Mouse (Mus musculus) E14TG2a.4 (cell line): Measurements from ENCODE around the gene Bhlhe23.

Experiments used
- H3K27me3 ChIP-seq: 2 replicates; pipeline ENCODE4 v1.6.1; 2014; ENCODE audit warnings: low read length, control low read depth; ENCODE audit not compliant: insufficient read depth
- H3K36me3 ChIP-seq: 2 replicates; pipeline ENCODE4 v1.6.1; 2014; ENCODE audit warnings: low read length, control low read depth; ENCODE audit not compliant: insufficient read depth
- H3K4me1 ChIP-seq: replicated peaks from 2 replicates; pipeline ENCODE4 v1.6.1; 2014; ENCODE audit warnings: low read depth, low read length, control low read depth
- H3K4me3 ChIP-seq: replicated peaks from 2 replicates; pipeline ENCODE4 v1.5.1; 2014; ENCODE audit warnings: mild to moderate bottlenecking, low read length
- H3K9me3 ChIP-seq: 2 replicates; pipeline ENCODE4 v1.6.1; 2014; ENCODE audit warnings: low read length, control low read depth
- CTCF ChIP-seq: conservative IDR thresholded peaks from 2 replicates; pipeline ENCODE4 v1.5.1; 2014; ENCODE audit warnings: low read length
- NANOG ChIP-seq: IDR thresholded peaks from 2 replicates; pipeline ENCODE4 v1.6.1; 2014; ENCODE audit warnings: borderline replicate concordance, low read length, mixed read lengths
- POU5F1 ChIP-seq: IDR thresholded peaks from 2 replicates; pipeline ENCODE4 v1.6.1; 2014; ENCODE audit warnings: low read length, borderline replicate concordance

Bhlhe23 gene

GRCm38 (mm10) chr2:180742820-180743219, 33.9 kb downstream of the Bhlhe23 start:
- H3K9me3 ChIP-seq = peaks cover 6% of the 10 kb centered on the region
- 0 out of 2 replicates have a peak overlapping the region, but pooled peaks have one; percentile 10 for H3K4me3 ChIP-seq
- H3K36me3 ChIP-seq = peaks cover 42% of the 10 kb centered on the region
- TF ChIP-seq CTCF (no peak), NANOG (no peak), POU5F1 (no peak)
- peaks cover 77% of the 10 kb centered on the region for H3K4me1 ChIP-seq
- no peaks in the 10 kb centered on the region for H3K27me3 ChIP-seq

- H3K36me3 ChIP-seq = peaks cover 56% of the 10 kb centered on the region
- TF ChIP-seq CTCF (no peak), NANOG (no peak), POU5F1 (no peak)
- no peaks in the 10 kb centered on the region for H3K27me3 ChIP-seq
- H3K4me1 ChIP-seq = peaks cover 86% of the 10 kb centered on the region
- peak overlapping the region; percentile 49 for H3K4me3 ChIP-seq
- H3K9me3 ChIP-seq = peaks cover 6% of the 10 kb centered on the region
These were observed 35.3 kb downstream of the Bhlhe23 start for GRCm38 (mm10) chr2:180741421-180741820.

- Histone ChIP-seq H3K27me3 (no peaks in the 10 kb centered on the region), H3K9me3 (peaks cover 6% of the 10 kb centered on the region), H3K4me1 (peaks cover 92% of the 10 kb centered on the region), H3K36me3 (peaks cover 66% of the 10 kb centered on the region), H3K4me3 (peak overlapping the region; percentile 63)
- TF ChIP-seq NANOG (no peak), CTCF (no peak; the same call in 1 of the 2 replicates), POU5F1 (no peak)
These were observed 36.4 kb downstream of the Bhlhe23 start for GRCm38 (mm10) chr2:180740349-180740748.

DNA sequence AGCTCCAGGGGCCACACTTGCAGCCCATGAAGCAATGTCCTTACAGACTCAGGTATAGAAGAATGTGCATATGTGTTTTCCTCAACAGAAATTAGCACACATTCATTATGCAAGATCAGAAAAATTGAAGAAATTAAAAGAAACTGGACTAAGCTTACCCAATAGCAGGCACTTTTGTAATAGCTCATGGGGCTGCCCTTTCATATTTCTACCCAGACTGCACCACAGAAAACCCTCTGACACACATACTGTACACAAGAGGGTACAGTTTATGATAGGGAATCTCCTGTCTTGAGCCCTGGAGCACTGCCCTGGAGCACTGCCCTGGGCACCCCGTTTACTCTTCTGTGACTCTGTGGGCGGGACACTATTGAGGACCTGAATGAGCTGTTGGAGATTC, 38.7 kb downstream of the Bhlhe23 start:
- H3K36me3 ChIP-seq = peaks cover 85% of the 10 kb centered on the region
- H3K4me1 ChIP-seq = peaks cover 95% of the 10 kb centered on the region
- H3K27me3 ChIP-seq = no peaks in the 10 kb centered on the region
- TF ChIP-seq NANOG (no peak), POU5F1 (no peak), CTCF (no peak)
- H3K4me3 ChIP-seq = no peak overlapping the region
- peaks cover 6% of the 10 kb centered on the region for H3K9me3 ChIP-seq

GRCm38 (mm10) chr2:180735232-180735631, 41.5 kb downstream of the Bhlhe23 start:
- TF ChIP-seq NANOG = no peak
- no peak for TF ChIP-seq POU5F1
- TF ChIP-seq CTCF = no peak
- Histone ChIP-seq H3K4me1 (peaks cover 93% of the 10 kb centered on the region), H3K36me3 (peaks cover 71% of the 10 kb centered on the region), H3K4me3 (no peak overlapping the region), H3K9me3 (peaks cover 6% of the 10 kb centered on the region), H3K27me3 (no peaks in the 10 kb centered on the region)

GRCm38 (mm10) chr2:180731984-180732383, 44.7 kb downstream of the Bhlhe23 start:
- TF ChIP-seq POU5F1 (no peak), CTCF (no peak), NANOG (no peak)
- Histone ChIP-seq H3K4me1 (peaks cover 91% of the 10 kb centered on the region), H3K4me3 (peak overlapping the region; percentile 75)

GRCm38 (mm10) chr2:180731036-180731435, 45.7 kb downstream of the Bhlhe23 start:
- no peaks in the 10 kb centered on the region for H3K27me3 ChIP-seq
- H3K4me1 ChIP-seq = peaks cover 91% of the 10 kb centered on the region
- TF ChIP-seq NANOG = no peak
- TF ChIP-seq POU5F1 = no peak
- no peak for TF ChIP-seq CTCF
- peaks cover 47% of the 10 kb centered on the region for H3K36me3 ChIP-seq
- H3K4me3 ChIP-seq = peak overlapping the region; percentile 75
- no peaks in the 10 kb centered on the region for H3K9me3 ChIP-seq

More at GRCm38 (mm10) chr2:180731984-180732383, 44.7 kb downstream of the Bhlhe23 start:
- H3K27me3 ChIP-seq = no peaks in the 10 kb centered on the region
- H3K36me3 ChIP-seq = peaks cover 57% of the 10 kb centered on the region
- H3K9me3 ChIP-seq = no peaks in the 10 kb centered on the region

DNA sequence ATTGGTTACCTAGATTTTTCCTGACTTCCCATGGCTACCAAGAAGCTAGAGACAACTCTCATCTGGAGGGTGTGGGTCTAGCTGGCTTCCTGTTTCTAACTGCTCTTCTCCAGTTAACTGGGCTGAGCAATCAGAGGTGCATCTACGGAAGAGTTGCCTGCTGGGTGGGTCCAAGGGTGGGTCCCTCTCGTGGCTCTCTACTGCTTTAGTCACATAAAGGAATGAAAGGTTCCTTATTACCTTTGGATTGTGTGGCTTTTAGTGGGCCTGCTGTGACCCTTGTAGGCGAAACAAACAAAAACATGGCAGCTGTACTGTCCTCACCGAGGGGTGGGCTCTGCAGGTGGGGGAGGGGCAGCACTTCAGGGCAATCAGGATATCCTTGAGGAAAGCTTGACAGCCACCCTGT, 49.1 kb downstream of the Bhlhe23 start:
- peaks cover 15% of the 10 kb centered on the region for H3K9me3 ChIP-seq
- TF ChIP-seq POU5F1 = no peak
- TF ChIP-seq NANOG = peak; percentile 81; the same call in 1 of the 2 replicates
- H3K27me3 ChIP-seq = no peaks in the 10 kb centered on the region

DNA sequence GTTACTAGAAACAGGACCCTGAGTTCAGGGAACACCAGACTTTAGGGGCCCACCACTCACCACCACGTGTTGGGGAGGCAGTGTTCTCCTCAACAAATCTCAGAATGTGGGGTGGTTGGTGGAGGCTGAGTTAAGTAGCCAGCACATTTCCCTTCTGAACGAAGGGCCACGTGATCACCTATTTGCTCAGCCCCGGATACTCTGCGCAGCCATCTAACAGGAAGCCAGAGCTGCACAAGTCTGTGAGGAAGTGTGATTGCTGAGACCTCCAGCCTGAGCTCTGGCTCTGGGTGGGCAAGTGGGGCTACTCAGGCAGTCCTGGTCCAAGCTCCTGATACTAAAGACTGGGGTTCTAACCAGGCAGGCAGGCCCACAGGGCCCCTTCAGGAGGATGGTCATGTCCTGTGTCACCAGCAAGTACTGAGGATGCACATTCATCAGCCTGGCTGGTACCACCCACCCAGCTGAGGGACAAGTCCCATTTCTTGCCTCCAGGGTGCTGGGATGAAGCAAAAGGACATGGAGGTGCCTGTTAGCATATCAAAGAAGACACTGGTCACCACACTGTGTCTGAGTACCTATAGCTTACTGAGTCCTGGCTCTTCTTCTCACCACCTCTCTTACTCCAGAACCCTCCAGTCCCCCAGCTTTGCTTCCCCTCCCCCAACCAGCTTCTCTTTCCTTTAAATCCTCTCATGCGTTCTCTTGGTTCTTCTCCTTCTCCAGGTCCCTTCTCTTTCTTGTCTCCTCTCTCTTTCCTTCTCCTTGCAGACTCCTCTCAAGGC, 49.9 kb downstream of the Bhlhe23 start:
- TF ChIP-seq CTCF (no peak), POU5F1 (no peak), NANOG (no peak)
- Histone ChIP-seq H3K9me3 (peaks cover 23% of the 10 kb centered on the region), H3K36me3 (peaks cover 42% of the 10 kb centered on the region), H3K4me3 (peak overlapping the region; percentile 79), H3K27me3 (no peaks in the 10 kb centered on the region), H3K4me1 (peaks cover 78% of the 10 kb centered on the region)

More for the DNA sequence above, 49.1 kb downstream of the Bhlhe23 start:
- peaks cover 86% of the 10 kb centered on the region for H3K4me1 ChIP-seq
- H3K4me3 ChIP-seq = peak overlapping the region; percentile 79
- peaks cover 38% of the 10 kb centered on the region for H3K36me3 ChIP-seq
